Mouse (Mus musculus) forebrain, embryonic 10.5 days (tissue): ENCODE measurements at regions not wholly inside any gene's neighbourhood (a gene's known extent, or its start where the extent isn't known, plus 50 kb on each side); places are given as distances from the start of the nearest gene placed in this dataset.
A peak's percentile ranks its signal among the peaks of the same experiment; 100 is the strongest.

ENCODE experiments used
- DNase-seq: peaks from one replicate; pipeline ENCODE4 v3.0.0-alpha.2; 2017; ENCODE audit warnings: low spot score; ENCODE audit errors: extremely low spot score
- H3K27ac ChIP-seq: fragments of 300-500 bp; sonication (generic); 2 replicates; pipeline ENCODE4 v1.5.1; 2016; ENCODE audit warnings: mild to moderate bottlenecking
- H3K27me3 ChIP-seq: fragments of 300-500 bp; sonication (generic); 2 replicates; pipeline ENCODE4 v1.6.1; 2016; ENCODE audit warnings: mild to moderate bottlenecking; ENCODE audit not compliant: poor library complexity, severe bottlenecking
- H3K36me3 ChIP-seq: fragments of 300-500 bp; sonication (generic); replicated peaks from 2 replicates; pipeline ENCODE4 v1.6.1; 2016; ENCODE audit warnings: mild to moderate bottlenecking, moderate library complexity
- H3K4me1 ChIP-seq: fragments of 300-500 bp; sonication (generic); 2 replicates; pipeline ENCODE4 v1.6.1; 2016
- H3K4me3 ChIP-seq: fragments of 300-500 bp; sonication (generic); 2 replicates; pipeline ENCODE4 v1.5.1; 2016; ENCODE audit warnings: mild to moderate bottlenecking, moderate library complexity
- H3K9me3 ChIP-seq: fragments of 300-500 bp; sonication (generic); 2 replicates; pipeline ENCODE4 v1.6.1; 2016; ENCODE audit warnings: mild to moderate bottlenecking, moderate library complexity
- WGBS: fragments of 180-500 bp; shearing (Covaris S2); methylation state at CpG from one replicate; pipeline ENCODE4 v1.1.7; 2016; 5-methylcytosine and 5-hydroxymethylcytosine counted together

- H3K27me3 ChIP-seq, result peaks cover 13% of the 10 kb centered on the region; the same call in 1 of the 2 replicates
- H3K4me3 ChIP-seq, result no peak overlapping the region
- no peaks in the 10 kb centered on the region for H3K9me3 ChIP-seq
- H3K27ac ChIP-seq, result peak overlapping the region; percentile 69
- H3K36me3 ChIP-seq, result no peaks in the 10 kb centered on the region
- no peak for DNase-seq
- WGBS, result 56% methylated on average over 3 of the region's 3 CpGs
- H3K4me1 ChIP-seq, result peaks cover 45% of the 10 kb centered on the region
Observed at GRCm38 (mm10) chr2:103896814-103897213, 61.0 kb upstream of the Lmo2 start.

- DNase-seq, result no peak
- Histone ChIP-seq H3K4me1 (peaks cover 52% of the 10 kb centered on the region), H3K27ac (0 out of 2 replicates have a peak overlapping the region, but pooled peaks have one; percentile 15), H3K36me3 (no peaks in the 10 kb centered on the region), H3K9me3 (no peaks in the 10 kb centered on the region), H3K4me3 (no peak overlapping the region), H3K27me3 (peaks cover 13% of the 10 kb centered on the region; the same call in 1 of the 2 replicates)
- 93% methylated on average over 6 of the region's 6 CpGs for WGBS
Observed at GRCm38 (mm10) chr2:103899713-103900112, 58.1 kb upstream of the Lmo2 start.

GRCm38 (mm10) chr2:103900384-103900783, 57.4 kb upstream of the Lmo2 start:
- no peak overlapping the region for H3K4me3 ChIP-seq
- H3K4me1 ChIP-seq, result peaks cover 46% of the 10 kb centered on the region
- DNase-seq, result no peak
- H3K27ac ChIP-seq, result no peak overlapping the region
- no peaks in the 10 kb centered on the region for H3K9me3 ChIP-seq
- no peaks in the 10 kb centered on the region for H3K36me3 ChIP-seq
- WGBS, result 64% methylated on average over 5 of the region's 5 CpGs
- H3K27me3 ChIP-seq, result peaks cover 13% of the 10 kb centered on the region; the same call in 1 of the 2 replicates

GRCm38 (mm10) chr2:103901457-103901856, 56.3 kb upstream of the Lmo2 start:
- Histone ChIP-seq H3K9me3 (no peaks in the 10 kb centered on the region), H3K4me1 (peaks cover 46% of the 10 kb centered on the region), H3K27me3 (peaks cover 13% of the 10 kb centered on the region; the same call in 1 of the 2 replicates), H3K27ac (0 out of 2 replicates have a peak overlapping the region, but pooled peaks have one; percentile 26), H3K36me3 (no peaks in the 10 kb centered on the region), H3K4me3 (no peak overlapping the region)
- DNase-seq, result no peak
- WGBS, result 88% methylated on average over 1 of the region's 1 CpGs

GRCm38 (mm10) chr2:103902777-103903176, 55.0 kb upstream of the Lmo2 start:
- no peaks in the 10 kb centered on the region for H3K36me3 ChIP-seq
- peaks cover 43% of the 10 kb centered on the region for H3K4me1 ChIP-seq
- no peaks in the 10 kb centered on the region for H3K9me3 ChIP-seq
- H3K27me3 ChIP-seq, result peaks cover 13% of the 10 kb centered on the region; the same call in 1 of the 2 replicates
- H3K4me3 ChIP-seq, result no peak overlapping the region
- peak overlapping the region; percentile 1; the same call in 1 of the 2 replicates for H3K27ac ChIP-seq
- WGBS, result 74% methylated on average over 11 of the region's 11 CpGs
- DNase-seq, result no peak

GRCm38 (mm10) chr2:103905681-103906080, 52.1 kb upstream of the Lmo2 start:
- H3K27me3 ChIP-seq, result peaks cover 13% of the 10 kb centered on the region; the same call in 1 of the 2 replicates
- peaks cover 43% of the 10 kb centered on the region for H3K4me1 ChIP-seq
- no peak for DNase-seq
- H3K27ac ChIP-seq, result peak overlapping the region; percentile 44; the same call in 1 of the 2 replicates
- no peaks in the 10 kb centered on the region for H3K36me3 ChIP-seq
- 81% methylated on average over 1 of the region's 1 CpGs for WGBS
- no peak overlapping the region for H3K4me3 ChIP-seq
- H3K9me3 ChIP-seq, result no peaks in the 10 kb centered on the region

- H3K9me3 ChIP-seq, result no peaks in the 10 kb centered on the region
- H3K4me1 ChIP-seq, result peaks cover 39% of the 10 kb centered on the region
- 43% methylated on average over 2 of the region's 2 CpGs for WGBS
- no peak for DNase-seq
- no peaks in the 10 kb centered on the region for H3K36me3 ChIP-seq
- no peak overlapping the region for H3K4me3 ChIP-seq
- peaks cover 10% of the 10 kb centered on the region; the same call in 1 of the 2 replicates for H3K27me3 ChIP-seq
- H3K27ac ChIP-seq, result peak overlapping the region; percentile 44; the same call in 1 of the 2 replicates
Observed at GRCm38 (mm10) chr2:103906581-103907184, 51.1 kb upstream of the Lmo2 start.
